Mouse (Mus musculus) liver, adult 2 months (tissue): ENCODE data around the gene Crtac1. TPM values are rescaled to one million over a fixed set of nuclear protein-coding genes. Genes with fewer than 3 reads are reported as not detected.

Source experiments
- DNase-seq: peaks from one replicate; pipeline ENCODE4 v3.0.0-alpha.2; 2011; ENCODE audit warnings: low read depth, low spot score; ENCODE audit errors: extremely low read depth
- H3K27ac ChIP-seq: fragments of 200-500 bp; replicated peaks from 2 replicates; pipeline ENCODE4 v1.5.1; 2012; ENCODE audit warnings: low read depth, mild to moderate bottlenecking, control low read depth, inconsistent platforms, low read length; ENCODE audit not compliant: insufficient read depth
- H3K27me3 ChIP-seq: fragments of 200-500 bp; 2 replicates; pipeline ENCODE4 v1.6.1; 2012; ENCODE audit warnings: mild to moderate bottlenecking, moderate library complexity, low read length, inconsistent platforms; ENCODE audit not compliant: control insufficient read depth, insufficient read depth
- H3K36me3 ChIP-seq: fragments of 200-500 bp; 2 replicates; pipeline ENCODE4 v1.6.1; 2012; ENCODE audit warnings: low read length, inconsistent platforms; ENCODE audit not compliant: control insufficient read depth, insufficient read depth
- H3K4me1 ChIP-seq: fragments of 200-500 bp; 2 replicates; pipeline ENCODE4 v1.6.1; 2011; ENCODE audit warnings: low read length; ENCODE audit not compliant: control insufficient read depth, insufficient read depth
- H3K4me3 ChIP-seq: fragments of 200-500 bp; 2 replicates; pipeline ENCODE4 v1.5.1; 2011; ENCODE audit warnings: low read depth, mild to moderate bottlenecking, control low read depth, low read length, moderate library complexity; ENCODE audit not compliant: insufficient read depth
- H3K79me2 ChIP-seq: fragments of 200-500 bp; 2 replicates; pipeline ENCODE4 v1.6.1; 2012; ENCODE audit warnings: inconsistent platforms, mild to moderate bottlenecking, low read length, moderate library complexity; ENCODE audit not compliant: control insufficient read depth, insufficient read depth
- H3K9ac ChIP-seq: fragments of 200-500 bp; 2 replicates; pipeline ENCODE4 v1.6.1; 2012; ENCODE audit warnings: low read depth, mild to moderate bottlenecking, control low read depth, inconsistent platforms, low read length
- CTCF ChIP-seq: fragments of 200-500 bp; IDR thresholded peaks from 2 replicates; pipeline ENCODE4 v1.5.1; 2011; ENCODE audit warnings: low read depth, low read length, control low read depth
- POLR2A ChIP-seq: fragments of 200-500 bp; IDR thresholded peaks from 2 replicates; pipeline ENCODE4 v1.6.1; 2011; ENCODE audit warnings: low read length, control low read depth; ENCODE audit not compliant: insufficient read depth; ENCODE audit errors: extremely low read depth
- WGBS: fragments of 180-500 bp; shearing (Covaris S2); methylation state at CpG from one replicate; pipeline ENCODE4 v1.1.7; 2018; 5-methylcytosine and 5-hydroxymethylcytosine counted together
- polyA plus RNA-seq: library from polyadenylated mRNA; depleted of rRNA; stranded (reverse); fragments of >200 nt; gene quantifications from 2 replicates; pipeline ENCODE4 v1.2.3, GENCODE M21; 2012
- total RNA-seq: library from RNA; depleted of rRNA; stranded (reverse); fragments of >200 nt; gene quantifications from 2 replicates; pipeline ENCODE4 v1.2.3, GENCODE M21; 2014

The Crtac1 gene
- total and polyA plus RNA-seq, 2 experiments = not detected

DNA sequence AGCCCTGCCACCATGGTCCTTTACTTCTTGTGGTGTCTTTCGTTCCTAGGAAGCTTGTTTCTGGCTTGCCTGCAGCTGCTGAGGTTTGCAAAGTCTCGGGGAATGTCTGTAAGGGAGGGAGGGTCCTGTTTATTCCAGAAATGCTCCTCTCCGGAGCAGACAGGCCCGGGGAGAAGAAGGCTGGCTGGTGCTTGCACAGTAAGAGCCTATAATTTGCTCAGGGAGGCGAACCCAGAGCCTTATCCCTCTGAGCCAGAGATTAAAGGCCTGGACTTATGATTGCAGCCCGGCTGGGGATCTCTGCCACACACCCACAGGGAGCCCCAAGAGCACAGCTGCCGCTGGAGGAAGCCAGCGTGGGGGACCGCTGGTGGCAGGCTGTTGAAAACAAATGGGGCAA lies 29.8 kb upstream of the Crtac1 start:
- Histone ChIP-seq H3K4me1 (peaks cover 2% of the 10 kb centered on the region; the same call in 1 of the 2 replicates), H3K27ac (no peak overlapping the region), H3K79me2 (no peaks in the 10 kb centered on the region), H3K9ac (no peak overlapping the region), H3K27me3 (no peaks in the 10 kb centered on the region), H3K4me3 (no peak overlapping the region), H3K36me3 (no peaks in the 10 kb centered on the region)
- WGBS = 26% methylated on average over 9 of the region's 9 CpGs
- DNase-seq = no peak
- TF ChIP-seq CTCF (no peak), POLR2A (no peak)

- 60% methylated on average over 8 of the region's 8 CpGs for WGBS
- Histone ChIP-seq H3K4me3 (no peak overlapping the region), H3K4me1 (peaks cover 2% of the 10 kb centered on the region; the same call in 1 of the 2 replicates), H3K36me3 (no peaks in the 10 kb centered on the region), H3K27ac (no peak overlapping the region), H3K9ac (no peak overlapping the region), H3K79me2 (no peaks in the 10 kb centered on the region), H3K27me3 (no peaks in the 10 kb centered on the region)
- DNase-seq = peak; percentile 31
- TF ChIP-seq POLR2A (no peak), CTCF (no peak)
Observed at GRCm38 (mm10) chr19:42459512-42459911, 27.9 kb upstream of the Crtac1 start.

- Histone ChIP-seq H3K27ac (no peak overlapping the region), H3K9ac (no peak overlapping the region), H3K4me1 (peaks cover 4% of the 10 kb centered on the region), H3K27me3 (no peaks in the 10 kb centered on the region), H3K79me2 (no peaks in the 10 kb centered on the region), H3K4me3 (no peak overlapping the region), H3K36me3 (no peaks in the 10 kb centered on the region)
- 54% methylated on average over 6 of the region's 6 CpGs for WGBS
- TF ChIP-seq POLR2A (no peak), CTCF (no peak)
- DNase-seq = peak; percentile 65
Observed at GRCm38 (mm10) chr19:42454481-42455236, 23.1 kb upstream of the Crtac1 start.

DNA sequence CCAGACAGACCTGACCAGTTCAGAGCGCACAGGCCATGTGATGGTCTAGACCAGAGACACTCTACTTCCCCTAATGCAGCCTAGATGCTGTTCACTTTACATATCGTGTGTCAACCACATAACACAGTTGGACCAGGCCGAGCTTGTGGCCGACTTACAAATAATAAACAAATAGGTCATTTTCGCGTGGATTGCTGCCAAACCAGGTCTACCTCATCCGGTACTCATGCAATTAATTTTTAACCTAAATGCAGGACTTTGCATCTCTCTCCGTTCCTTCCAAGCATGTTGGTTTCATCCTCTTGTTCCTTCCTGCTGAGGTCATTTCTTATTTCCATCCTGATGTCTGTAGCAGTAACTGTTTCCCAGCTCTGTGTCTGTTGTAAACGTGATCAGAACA lies 22.4 kb upstream of the Crtac1 start:
- no peak overlapping the region for H3K27ac ChIP-seq
- WGBS = 39% methylated on average over 9 of the region's 9 CpGs
- peak; percentile 71 for DNase-seq

GRCm38 (mm10) chr19:42452539-42452938 lies 21.0 kb upstream of the Crtac1 start:
- TF ChIP-seq POLR2A (no peak), CTCF (no peak)
- no peak overlapping the region for H3K27ac ChIP-seq
- H3K4me1 ChIP-seq = peaks cover 4% of the 10 kb centered on the region
- no peak overlapping the region for H3K4me3 ChIP-seq
- no peaks in the 10 kb centered on the region for H3K36me3 ChIP-seq
- no peaks in the 10 kb centered on the region for H3K27me3 ChIP-seq
- H3K9ac ChIP-seq = no peak overlapping the region
- no peaks in the 10 kb centered on the region for H3K79me2 ChIP-seq
- no peak for DNase-seq
- 79% methylated on average over 7 of the region's 7 CpGs for WGBS

More for the DNA sequence above, 22.4 kb upstream of the Crtac1 start:
- TF ChIP-seq CTCF = no peak
- Histone ChIP-seq H3K79me2 (no peaks in the 10 kb centered on the region), H3K36me3 (no peaks in the 10 kb centered on the region), H3K9ac (no peak overlapping the region), H3K4me3 (no peak overlapping the region), H3K4me1 (peaks cover 4% of the 10 kb centered on the region), H3K27me3 (no peaks in the 10 kb centered on the region)

DNA sequence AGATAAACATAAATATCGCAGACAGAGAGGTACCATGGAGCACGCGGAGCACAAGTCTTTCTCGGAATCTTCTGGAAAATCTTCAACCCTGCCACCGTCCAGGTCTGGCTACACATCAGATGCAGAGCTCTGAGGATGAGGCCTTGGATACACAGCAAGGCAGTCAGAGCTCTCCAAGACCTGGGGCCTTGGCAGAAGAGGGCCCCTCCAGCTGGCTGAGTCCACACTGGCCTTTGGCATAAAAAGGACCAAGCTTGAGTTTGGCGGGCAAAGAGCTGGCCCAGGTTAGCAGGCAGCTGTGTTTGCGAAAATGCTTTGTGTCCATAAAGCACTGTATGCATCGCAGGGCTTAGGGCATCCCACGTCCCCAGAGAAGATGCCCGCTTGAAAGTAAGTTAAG lies 17.0 kb upstream of the Crtac1 start:
- H3K27ac ChIP-seq = no peak overlapping the region
- no peaks in the 10 kb centered on the region for H3K36me3 ChIP-seq
- no peak for TF ChIP-seq CTCF
- no peak for TF ChIP-seq POLR2A
- H3K9ac ChIP-seq = no peak overlapping the region
- no peaks in the 10 kb centered on the region for H3K79me2 ChIP-seq
- DNase-seq = no peak
- H3K4me3 ChIP-seq = no peak overlapping the region
- WGBS = 93% methylated on average over 10 of the region's 10 CpGs
- no peaks in the 10 kb centered on the region for H3K4me1 ChIP-seq
- no peaks in the 10 kb centered on the region for H3K27me3 ChIP-seq
